Mouse (Mus musculus) thymus, postnatal 36 days (tissue): ENCODE data around the gene Dab2ip.

Experiments
- DNase-seq, 2 experiments: peaks; one replicate each; pipeline ENCODE4 v3.0.0; 2022; ENCODE audit warnings: mixed read lengths in 2 of 2

Dab2ip gene

DNA sequence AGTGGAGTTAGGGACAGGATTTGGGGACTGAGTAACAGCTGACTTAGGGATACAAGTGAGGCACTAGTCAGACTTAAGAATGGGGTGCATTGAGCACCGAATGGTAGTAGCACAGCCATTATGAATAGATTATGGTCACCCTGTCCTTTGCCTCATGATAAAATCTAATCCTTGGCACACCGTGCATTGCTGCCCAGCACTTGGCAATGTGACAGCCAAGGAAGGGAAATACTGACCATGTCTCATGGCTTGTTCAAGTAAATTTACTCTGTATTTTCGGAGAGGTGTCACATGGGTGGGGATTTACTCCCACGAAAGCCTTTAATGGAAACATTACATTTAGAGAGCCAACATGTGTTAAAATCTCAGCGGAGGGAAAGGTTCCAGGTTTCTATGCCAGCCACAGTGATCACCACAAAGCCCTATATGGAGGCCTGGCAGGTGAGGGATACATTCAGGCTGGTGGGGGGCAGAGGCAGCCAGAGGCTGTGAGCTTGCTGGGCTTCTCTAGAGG is 129.5 kb downstream of the Dab2ip start:
- DNase-seq, result no peak

DNA sequence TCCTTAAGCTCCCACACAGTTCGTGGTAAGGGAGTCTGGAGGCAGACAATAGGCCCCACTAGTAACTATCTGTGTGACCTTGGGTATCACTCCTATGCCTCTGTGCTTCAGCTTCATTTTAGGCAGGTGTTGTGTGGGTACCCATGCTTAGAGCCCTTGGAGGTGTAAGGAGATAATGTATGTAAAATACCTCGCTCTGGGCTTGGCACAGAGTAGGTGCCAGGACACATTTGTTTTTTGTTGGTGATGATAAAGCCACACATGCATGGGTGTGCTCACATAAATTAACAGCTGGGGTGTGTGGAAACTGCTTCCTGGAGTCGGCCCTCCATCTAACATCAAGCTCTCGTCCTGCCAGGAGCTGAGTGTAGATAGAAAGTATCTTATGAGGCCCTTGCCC is 130.1 kb downstream of the Dab2ip start:
- DNase-seq, result no peak

- no peak for DNase-seq
These were observed 130.5 kb downstream of the Dab2ip start for GRCm38 (mm10) chr2:35688581-35688980.

- DNase-seq, result no peak
These were observed 131.8 kb downstream of the Dab2ip start for GRCm38 (mm10) chr2:35689881-35690280.

- DNase-seq, result no peak
These were observed 133.4 kb downstream of the Dab2ip start for GRCm38 (mm10) chr2:35691257-35692049.

DNA sequence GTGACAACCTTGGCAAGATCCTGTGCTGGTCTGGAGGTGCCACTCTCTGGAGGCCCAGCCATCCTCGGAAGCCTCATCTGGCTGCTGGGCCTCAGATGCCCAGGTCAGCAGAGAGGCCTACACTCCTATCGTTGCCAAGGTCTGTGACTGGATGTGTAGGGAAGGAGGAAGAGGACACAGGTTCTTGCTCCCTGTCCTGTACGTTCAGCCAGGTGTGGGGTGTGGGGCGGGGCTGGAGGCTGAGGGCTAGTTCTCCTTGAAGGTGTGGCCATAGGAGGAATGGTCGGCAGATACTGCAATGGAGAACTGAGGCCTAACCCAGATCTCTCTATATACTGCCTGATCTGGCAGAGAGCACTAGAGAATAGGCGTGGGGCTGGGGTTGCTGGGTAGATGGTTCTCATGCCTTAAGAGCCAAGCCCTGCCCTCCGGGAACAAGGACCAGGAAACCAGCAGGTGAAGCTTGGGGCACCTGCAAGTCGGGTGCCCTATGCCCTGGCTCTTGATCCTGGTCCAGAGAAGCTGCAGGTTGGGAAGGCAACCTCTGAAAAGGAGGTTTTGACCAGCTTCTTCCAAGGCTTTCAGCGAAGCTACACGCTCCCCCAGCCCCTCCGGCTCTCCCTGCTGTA is 134.3 kb downstream of the Dab2ip start:
- no peak for DNase-seq

- no peak for DNase-seq
These were observed 135.0 kb downstream of the Dab2ip start for GRCm38 (mm10) chr2:35693037-35693436.

DNA sequence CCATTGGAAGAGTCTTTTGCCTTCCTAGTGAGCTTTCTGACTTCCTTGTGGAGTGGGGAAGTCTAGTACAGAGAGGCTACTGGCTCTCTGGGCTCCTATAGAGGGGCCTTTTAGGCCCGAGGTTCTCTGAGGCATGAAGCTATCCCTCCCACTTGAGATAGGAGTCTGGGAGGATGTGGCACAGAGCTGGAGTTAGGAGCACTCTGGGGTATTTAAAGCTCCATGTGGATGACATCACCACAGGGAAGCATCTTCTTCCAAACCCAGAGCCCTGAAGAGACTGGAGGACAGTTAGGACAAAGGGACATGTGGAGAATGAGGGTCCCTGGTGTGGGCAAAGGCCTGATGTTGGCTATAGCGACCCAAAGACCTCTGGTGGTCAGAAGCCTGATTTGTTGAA is 136.0 kb downstream of the Dab2ip start:
- DNase-seq, result no peak

GRCm38 (mm10) chr2:35696193-35696541 is 138.1 kb downstream of the Dab2ip start:
- no peak for DNase-seq

DNA sequence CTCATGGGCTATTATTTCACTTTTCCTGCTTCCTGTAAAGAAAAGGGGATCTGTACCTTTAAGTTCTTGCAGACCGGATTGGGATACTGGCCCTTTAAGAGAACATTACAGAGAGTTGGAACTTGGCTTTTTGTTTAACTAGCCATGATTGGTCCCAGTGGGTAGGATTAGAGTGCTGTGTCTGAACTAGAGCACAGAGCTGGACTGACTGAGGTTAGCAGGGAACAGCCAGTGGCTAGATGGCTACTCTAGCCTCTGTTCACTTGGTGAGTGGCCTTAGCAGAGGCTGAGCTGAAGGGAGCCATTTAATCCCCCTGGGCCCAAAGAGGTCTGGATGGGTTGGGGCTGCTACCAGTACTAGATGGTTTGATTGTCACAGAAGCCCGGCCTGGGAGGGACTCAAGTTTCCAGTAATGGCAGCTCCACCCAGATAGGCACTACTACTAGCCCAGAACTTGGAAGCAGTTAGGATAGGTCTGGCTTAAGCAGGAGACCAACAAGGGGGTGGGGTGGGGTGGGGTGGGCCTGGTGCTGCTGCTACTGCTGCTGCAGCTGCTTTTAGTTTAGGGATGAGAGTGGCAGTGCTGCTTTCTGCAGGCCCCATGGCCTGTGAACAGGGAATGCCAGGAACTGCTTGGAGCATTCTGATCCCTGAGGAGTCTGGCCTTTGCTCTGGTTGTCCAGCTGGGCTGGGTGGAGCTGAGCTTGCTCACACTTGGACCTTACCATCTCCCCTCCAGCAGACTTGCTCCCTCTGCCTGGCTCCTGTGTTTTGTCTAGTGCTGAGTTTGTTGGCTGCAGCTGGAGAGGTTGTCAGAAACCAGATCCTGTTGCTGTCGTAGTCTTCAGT is 138.7 kb downstream of the Dab2ip start:
- DNase-seq, result no peak

DNA sequence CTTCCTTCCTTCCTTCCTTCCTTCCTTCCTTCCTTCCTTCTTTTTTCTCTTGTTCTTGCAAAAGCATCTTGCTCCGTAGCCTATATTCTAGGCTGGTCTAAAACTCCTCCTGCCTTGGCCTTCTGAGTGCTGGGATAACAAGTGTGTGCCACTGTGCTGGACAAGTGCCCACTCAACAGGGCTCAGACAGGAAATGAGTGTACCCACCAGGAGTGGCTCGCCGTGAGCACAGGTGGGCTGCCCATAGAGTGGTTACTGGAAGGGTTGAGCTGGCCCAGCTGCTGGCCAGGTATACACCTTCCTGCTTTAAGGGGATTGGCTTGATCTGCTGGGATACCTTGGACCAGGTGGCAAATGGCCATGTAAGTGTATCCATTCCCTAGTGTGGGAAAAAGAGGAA is 139.7 kb downstream of the Dab2ip start:
- DNase-seq, result no peak

DNA sequence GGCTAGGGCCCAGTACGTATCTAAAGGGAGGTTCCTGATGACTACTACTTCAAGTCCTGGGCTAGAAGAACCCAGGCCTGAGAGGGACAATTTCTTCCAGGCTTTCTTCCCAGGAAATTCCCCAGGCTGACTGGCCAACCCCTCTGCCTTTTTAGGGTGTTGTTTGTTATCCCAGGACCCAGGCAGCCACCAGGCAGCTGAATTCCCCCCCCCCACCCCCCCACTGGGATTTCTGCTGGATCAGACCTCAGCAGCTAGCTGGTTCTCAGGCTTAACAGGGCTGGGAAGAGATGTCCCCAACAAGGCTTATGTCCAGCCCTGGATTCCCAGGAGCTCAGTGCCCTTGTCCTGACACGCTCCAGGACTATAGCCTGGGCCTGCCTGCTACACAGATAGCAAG is 142.9 kb downstream of the Dab2ip start:
- DNase-seq, result no peak

DNA sequence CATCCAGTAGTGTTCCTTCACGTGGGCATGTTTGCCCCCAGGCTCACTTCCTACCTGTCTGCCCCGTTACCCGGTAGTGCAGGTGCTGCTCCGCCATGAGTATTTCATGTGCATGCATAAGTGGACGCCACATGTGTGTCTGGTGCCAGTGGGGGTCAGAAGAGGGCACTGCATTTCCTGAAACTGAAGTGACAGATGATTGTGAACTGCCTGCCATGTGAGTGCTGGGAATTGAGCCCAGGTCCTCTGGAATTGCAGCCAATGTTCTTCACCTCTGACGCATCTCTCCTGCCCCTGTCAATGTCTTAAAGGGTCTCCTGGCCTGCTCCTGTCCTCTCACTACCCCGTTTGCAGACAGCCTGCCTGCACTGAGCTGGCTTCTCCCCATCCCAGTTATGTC is 143.9 kb downstream of the Dab2ip start:
- DNase-seq, result no peak

GRCm38 (mm10) chr2:35702608-35703007 is 144.5 kb downstream of the Dab2ip start:
- DNase-seq, result no peak

DNA sequence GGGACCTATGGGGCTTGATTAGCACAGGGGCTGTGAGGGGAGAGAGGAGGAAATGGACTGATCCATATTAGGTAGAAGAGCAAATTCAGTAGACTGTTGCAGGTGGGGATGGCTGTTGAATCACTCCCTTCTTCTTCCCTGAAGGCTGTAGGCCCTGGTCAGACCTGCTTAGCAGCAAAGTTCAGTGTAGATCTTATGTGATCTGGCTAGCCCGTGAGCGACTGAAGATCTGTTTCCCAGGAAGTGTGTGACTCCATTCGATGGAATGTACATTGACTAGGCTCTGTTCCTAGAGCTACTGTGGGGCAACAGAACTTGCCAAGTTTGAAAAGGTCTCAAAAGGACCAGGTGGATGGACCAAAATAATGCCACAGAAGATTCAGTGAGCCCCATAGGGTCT is 145.2 kb downstream of the Dab2ip start:
- no peak for DNase-seq

DNA sequence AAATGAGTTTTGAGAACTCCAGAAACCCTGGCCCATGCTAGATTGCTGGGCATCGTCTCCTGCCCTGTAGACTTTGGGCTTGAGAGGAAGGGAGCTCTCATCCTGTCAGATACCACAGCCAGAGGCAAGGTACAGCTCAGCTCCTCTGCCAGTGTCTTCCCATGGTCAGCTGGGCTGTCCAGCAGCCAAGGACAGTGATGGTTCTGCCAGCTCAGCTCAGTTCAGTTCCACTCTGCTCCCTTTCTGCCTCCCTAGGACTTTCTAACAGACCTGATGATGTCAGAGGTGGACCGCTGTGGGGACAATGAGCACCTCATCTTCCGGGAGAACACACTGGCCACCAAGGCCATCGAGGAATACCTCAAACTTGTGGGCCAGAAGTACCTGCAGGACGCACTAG is 154.5 kb downstream of the Dab2ip start:
- no peak for DNase-seq

GRCm38 (mm10) chr2:35713460-35713859 is 155.4 kb downstream of the Dab2ip start:
- DNase-seq, result no peak

DNA sequence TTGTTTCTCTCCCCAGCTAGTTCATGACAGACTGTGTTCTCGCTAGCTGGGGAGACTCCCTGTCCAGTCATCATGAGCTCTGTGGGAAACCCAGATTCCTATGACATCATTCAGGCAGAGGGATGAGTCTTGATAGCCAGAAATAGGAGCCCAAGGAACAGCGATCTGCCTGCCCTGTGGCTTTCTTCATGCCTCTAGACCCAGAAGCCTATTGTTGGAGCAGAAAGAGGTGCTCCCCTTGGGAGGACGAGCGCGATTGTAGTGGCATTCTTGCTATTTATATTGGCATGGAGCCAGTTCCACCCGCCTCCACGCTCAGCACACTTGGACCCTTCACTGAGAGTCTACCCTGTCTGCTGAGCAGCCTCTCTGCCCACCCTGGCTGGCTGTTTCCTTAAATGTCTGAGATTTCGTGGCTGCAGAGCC is 156.7 kb downstream of the Dab2ip start:
- DNase-seq, result no peak

DNA sequence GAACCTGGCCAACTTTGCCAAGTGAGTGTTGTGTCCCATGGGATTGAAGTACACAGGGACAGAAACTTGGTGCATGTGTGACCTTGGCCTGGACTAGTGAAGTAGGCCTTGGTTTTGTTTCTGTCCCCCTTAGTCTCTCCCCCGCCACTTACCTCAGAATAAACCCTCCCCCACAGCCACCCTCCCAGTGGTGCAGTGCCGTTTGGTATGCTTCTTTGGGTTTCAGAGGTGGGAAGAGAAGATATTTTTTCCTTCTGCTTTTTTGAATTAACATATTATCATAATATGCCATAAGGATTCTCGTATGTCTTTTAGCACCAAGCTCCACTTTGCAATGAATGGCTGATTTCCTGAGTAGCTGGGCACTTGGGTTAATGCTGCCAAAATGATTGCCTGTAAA is 157.4 kb downstream of the Dab2ip start:
- DNase-seq, result no peak

- DNase-seq, result no peak
These were observed 158.1 kb downstream of the Dab2ip start for GRCm38 (mm10) chr2:35716175-35716574.

DNA sequence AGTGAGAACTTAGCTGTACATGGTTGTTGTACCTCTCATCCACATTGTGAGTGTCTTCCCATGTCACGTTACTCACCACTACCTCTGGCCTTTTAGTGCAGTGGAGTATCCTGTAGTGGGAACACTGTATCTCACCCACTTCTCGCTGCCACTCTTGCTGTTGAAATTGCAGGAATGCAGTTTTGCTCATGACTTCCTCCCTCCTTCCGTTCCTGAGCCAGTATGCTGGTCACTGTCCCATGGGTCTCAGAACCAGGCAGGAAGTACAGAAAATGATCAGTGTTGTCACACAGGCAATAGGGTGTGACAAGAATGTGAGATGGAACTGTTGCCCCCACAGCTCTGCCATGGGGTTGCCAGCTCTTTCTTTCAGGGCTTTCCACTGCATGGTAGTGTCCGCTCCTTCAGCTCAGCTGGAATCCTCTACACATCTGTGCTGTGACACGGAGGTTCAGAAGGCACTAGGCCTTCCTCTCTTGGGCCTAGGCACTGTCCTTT is 160.0 kb downstream of the Dab2ip start:
- no peak for DNase-seq

GRCm38 (mm10) chr2:35718662-35719061 is 160.6 kb downstream of the Dab2ip start:
- no peak for DNase-seq
